Mouse (Mus musculus) gastrocnemius, postnatal 25 days (tissue): ENCODE measurements around the gene Hoxa6. TPM values are rescaled to one million over a fixed set of nuclear protein-coding genes. Genes with fewer than 3 reads are reported as not detected.

Experiments used
- DNase-seq: peaks from one replicate; pipeline ENCODE4 v3.0.0; 2022
- total RNA-seq, 2 experiments: library from RNA; stranded (reverse); gene quantifications; 1 replicate in 1 of 2; 2 replicates in 1 of 2; pipeline ENCODE4 v1.2.3; 2021

Hoxa6 gene
- total RNA-seq, 2 experiments from 2014 or later = 1.8 to 2.8 TPM

DNA sequence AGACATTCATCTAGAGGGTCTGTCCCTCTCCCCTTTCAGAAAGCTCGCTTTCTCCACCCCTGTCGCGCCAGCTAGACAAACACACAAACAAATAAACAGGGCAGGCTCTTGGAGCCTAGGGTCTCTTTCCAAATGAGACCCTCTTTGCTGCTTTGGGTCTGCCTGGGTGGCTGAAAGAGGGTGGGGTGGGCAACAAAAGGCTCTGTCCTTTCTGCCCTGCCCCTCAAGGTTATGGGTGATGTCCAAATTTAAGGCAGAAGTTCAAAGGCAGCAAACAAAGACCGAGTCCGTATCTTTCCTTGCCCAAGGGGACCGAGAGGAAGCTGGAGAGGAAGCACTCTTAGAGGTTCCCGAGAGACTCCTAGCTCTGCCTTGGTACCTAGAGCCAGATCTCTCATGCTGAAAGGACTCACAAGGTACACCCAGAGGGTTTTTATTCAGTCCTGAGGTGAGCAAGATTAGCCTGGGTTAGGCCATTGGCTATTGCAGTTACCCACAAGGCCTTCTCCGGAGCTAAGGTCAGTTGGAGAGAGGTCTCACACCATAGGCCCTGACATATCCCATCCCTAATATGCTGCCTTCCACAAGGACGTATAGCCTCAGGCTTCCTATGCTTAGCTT lies 32.6 kb upstream of the Hoxa6 start:
- DNase-seq = no peak

DNA sequence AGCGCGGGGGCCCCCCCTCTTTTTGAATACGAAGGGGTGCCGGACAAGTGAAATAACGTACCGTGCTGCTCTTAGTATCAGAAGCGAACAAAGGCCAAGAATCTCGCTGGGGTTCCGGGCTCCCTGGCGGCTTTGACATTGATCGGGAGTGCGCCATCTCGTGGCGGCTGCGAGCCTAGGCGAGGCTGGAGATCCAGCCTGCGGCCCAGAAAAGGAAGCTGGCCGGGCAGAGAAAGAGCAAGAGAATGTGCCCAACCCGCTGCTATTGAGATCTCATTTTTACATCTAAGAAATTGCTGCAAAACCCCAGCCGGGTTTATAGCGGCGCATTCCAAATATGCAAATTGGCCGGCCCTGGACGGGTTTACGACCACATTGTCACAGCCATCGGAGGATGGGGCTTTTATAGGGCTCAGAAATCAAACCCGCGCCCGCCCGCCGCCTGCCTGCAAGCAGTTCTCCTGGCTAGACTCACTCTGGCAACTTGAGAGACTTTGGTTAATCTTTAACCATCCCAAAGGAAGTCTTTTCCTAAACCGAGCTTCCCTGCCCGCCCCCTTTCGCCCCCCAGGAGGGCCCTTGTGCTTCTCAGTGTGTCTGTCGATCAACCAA lies 32.0 kb upstream of the Hoxa6 start, which contains the start of gene Hoxa10:
TSS of gene Hoxa10 (minus strand) at position 466 of the 612 bp plus-strand sequence.
- peak; percentile 86 for DNase-seq

DNA sequence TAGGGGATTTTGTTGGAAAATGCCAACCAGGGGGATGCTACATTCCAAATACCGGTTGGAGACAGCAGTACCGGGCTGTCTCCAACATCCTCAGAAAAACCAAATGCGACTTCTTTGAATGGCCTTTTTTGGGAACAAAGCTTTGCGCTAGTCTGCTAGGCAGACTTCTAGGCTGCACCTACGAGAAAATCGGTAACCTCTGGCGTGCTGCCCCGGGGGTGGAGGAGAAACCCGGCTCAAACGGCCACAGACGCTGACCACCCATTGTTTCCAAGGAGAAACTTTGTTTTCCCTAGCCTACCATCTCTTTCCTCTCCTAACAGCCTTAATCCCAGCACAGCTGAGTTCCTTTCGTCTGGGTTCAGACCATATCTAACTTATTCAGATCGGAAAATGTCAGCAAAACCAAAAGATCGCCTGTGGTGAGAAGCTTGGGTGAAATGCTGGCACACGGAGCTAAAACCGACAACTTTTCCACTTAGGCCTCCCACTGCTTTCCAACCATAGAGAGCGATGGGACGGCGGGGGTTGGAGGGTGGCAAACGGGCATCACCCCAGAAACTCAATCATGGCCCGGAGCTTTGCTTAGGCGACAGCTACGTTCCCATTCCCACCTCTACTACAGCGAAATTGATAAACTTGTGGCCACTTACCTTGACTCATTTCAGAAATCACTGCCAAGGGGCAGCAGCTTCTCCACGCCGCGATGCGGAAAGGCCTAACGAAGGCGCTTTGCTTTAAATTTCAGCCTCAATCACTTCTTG lies 31.3 kb upstream of the Hoxa6 start:
- DNase-seq = peak; percentile 13

DNA sequence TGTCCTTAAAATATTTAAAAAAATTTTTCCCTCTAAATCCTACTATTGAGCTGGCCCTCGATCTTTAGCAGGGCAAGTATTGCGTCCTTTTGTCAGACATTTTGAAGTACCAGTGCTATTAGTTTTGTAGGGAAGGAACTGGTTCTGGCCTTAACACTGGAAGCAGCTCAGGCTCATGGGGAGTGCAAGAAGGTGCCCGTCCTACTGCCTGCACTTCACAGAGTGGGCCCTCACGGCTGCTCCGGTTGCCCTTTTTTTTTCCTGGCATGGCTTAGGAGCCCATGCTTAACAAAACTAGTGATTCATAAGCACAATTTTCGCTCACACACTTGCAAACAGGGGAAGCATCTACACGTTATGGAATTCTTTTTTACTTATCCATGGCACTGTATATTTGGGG lies 30.5 kb upstream of the Hoxa6 start:
- peak; percentile 7 for DNase-seq

DNA sequence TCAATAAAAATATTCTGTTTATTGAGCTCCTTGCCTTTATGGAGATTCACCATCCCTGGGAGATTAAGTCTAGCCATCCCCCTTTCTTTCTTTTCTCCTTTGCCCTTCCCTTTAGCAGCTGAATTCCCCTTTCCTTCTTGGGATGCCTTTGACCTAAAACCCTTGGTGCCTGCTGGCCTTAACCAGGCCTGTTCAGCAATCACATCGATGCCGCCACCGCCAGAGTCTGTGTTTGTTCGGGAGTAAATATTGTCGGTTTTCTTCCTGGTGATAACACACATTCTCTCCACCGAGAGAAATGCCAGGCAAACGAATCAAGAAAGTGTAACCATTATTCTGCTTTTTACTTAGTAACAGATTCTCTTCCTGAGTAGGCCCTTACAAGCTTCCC lies 29.6 kb upstream of the Hoxa6 start:
- peak; percentile 3 for DNase-seq

DNA sequence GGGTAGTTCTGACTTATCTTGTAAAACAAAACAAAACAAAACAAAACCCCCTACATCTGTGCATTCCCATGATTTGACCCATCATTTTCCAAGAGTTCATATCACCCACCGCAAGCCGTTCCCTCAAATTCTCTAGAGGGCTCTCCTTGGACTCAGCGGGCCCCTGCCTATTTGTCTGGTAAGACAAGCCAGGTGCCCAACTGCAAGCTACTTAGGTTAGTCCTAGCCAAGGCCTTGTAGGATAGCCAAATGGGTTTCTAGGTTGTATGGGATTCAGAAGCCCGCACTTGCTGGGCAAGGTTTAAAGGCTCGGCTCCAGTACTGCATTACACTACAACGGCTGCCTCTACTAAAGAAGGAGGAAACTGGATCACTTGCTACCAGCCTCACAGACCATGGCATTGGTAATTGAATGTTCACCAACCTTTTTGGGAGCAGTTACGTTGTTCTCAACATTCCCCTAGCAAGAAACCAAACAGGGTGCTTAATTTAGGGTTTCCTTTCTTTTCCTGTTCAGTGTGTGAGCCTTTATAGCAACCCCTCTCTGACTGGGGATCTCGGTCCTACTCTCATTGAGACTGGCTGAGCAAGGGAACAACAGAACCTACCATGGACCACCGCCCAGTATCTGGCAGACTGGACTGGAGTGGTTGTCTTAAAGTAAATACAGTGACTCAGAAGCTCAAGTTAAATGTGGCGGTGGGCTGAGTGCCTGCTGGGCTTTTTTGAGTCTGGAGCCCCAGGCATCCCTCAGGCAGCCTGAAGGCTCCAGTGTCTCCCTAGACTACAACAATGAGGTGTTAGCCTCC lies 29.0 kb upstream of the Hoxa6 start:
- peak; percentile 18 for DNase-seq

DNA sequence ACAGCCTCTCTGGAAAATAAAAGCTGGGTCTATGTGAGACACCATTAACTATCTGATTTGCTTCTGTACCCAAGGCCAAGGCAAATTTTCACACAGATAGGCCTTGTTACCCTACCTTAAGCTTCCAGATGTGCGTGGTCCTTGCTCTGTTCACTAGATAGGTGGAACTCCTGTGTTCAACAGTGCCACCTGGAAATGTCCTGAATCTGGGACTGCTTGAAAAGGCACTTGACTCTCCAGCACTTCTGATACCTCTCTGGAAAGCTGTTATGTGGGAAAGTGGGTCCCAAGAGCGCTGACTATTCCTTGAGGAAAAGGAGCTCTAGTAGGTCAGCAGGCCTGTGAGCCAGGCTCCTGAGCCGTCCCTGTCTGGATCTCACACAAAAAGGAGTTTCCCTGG lies 28.3 kb upstream of the Hoxa6 start:
- peak; percentile 4 for DNase-seq

DNA sequence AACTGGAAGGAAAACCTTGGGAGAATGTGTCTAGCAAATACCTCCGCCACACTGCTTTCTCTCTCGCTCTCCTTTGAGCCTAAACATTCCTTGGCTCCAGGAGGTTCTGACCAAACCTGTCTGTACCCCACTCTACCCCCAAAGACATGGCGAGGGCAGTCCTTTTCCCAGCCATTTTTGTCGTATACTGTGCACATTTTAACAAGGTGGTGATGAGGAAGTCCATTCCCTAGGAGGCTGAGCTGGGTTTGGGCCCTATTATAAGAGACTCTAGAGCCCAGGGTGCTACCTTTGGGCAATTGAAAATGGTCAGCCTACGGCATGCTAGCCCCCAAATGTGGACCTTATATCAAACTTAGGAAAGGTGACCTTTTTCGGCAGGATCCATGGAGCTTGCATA lies 27.3 kb upstream of the Hoxa6 start:
- DNase-seq = peak; percentile 3

DNA sequence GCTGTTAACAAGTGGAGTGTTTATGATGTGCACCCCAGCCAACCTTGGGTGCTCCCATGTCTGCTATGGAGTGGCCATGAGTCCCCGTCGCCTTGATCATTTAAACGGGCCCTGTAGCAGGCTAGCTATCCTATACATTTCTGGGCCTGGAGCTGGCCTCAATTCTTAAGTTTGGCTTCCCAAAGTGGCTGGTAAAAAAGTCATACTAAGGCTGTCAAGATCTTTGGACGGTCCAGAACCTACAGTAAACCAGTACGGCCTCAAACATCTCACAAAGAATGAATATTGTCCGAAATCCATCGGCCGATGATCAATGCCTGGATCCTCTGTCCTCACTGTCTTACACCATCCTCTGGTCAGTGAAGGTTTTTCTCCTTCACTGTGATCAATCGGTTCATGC lies 26.7 kb upstream of the Hoxa6 start:
- DNase-seq = peak; percentile 4

DNA sequence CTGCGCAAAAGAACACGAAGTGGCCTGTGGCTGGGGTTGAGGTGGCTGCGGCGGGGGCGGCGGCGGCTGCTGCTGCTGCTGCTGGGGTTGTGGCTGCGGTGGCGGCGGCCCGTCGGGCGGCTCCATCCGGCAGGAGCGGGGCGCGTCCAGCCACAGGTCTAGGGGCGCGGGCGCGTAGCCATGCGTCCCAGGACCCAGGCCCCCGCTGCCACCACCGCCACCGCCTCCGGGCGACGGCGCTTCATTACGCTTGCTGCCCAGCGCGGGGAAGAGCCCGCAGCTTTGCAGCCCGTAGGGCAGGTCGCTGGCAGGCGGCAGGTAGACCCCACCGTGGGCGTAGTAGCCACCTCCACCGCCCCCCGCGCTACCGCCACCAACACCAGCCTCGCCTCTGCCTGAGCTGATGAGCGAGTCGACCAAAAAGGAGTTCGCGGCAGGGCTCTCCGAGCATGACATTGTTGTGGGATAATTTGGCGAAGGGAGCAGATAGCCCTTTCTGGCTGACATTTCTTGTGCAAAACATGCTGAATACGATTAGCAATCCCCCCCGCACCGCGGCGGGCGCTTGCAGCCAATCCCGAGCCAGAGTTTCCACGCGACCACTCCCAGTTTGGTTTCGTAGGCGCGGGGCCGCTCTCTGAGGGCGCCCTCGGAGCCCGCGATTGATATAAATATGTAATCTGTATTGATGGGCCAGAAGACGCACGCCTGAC lies 26.1 kb upstream of the Hoxa6 start:
- peak; percentile 66 for DNase-seq

DNA sequence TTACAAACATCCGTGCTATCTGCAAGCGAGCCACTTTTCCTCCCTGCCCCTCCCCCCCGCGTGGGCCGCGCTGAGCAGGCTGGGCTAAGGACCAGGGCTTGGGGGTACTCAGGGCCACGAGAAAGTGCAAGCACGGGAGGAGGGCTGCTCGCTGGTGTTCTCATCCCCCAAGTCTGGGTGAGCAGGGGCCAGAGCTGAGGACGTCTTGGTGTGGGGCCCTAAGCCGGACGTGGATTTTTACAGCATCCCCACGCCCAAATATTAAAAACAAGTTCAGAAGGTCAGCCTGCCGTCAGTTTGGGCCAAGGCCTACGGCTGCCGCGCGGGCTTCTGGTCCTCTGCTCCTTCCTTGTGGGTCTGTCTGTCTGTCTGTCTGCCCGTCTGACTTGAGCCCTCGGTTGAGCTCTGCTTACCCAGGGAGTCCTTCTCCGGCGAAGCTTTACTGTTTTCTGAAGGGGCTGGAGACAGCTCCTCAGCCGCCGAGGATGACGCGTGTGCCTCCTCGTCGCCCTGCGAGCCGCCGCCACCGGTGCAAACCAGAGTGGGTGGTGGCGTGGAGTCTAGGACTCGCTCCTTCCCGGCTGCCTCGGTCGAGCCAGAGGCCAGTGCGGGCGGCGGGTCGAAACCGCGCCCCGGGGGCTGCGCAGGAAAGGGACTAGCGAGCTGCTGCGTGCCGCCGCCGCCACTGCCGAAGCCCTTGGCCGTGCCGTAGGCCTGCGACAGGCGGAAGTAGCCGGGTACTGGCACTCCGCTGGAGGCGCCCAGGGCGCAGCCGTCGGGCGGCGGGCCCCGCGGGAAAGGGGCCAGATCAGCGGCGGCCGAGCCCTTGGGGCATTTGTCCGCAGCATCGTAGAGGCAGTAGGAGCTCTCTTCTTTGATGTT lies 25.3 kb upstream of the Hoxa6 start:
- DNase-seq = peak; percentile 83

DNA sequence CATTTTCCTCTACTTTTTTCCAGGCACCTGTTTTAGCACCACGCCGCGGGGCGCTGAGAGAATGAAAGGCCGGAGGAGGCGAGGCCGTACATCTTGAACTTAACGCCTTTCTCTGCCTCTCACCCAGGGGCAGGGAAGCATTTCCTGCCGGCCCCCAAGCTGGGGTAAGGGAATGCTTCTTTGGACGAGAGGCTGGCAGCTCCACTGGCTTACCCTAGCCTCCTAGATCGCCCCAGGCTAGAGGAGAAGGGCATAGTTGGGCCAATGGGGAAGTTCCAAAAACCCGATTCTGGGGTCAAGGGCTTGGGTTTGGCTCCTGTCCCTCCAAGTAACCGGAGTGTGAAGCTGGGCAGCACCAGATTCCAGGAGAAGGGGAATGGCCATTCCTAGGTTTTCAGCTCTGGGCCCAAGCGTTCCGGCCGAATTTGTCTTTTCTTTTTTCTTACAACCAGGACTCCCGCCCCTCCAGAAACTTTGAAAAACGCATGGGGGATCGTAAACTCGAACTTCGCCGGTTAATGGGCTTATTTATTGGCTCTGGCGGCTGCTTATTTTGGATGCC lies 24.5 kb upstream of the Hoxa6 start:
- DNase-seq = no peak

DNA sequence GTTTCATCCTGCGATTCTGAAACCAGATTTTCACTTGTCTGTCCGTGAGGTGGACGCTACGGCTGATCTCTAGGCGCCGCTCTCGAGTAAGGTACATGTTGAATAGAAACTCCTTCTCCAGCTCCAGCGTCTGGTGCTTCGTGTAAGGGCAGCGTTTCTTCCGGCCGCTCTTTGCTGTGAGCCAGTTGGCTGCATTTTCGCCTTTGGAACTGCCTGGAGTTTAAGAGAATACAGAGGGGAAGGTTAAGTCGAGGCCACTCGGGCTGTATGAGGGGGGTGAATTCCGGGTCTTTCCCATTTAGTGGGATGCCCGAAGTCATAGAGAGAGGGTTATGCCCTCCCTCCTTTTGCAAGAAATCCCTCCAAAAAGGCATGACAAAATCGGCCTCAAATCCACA lies 24.0 kb upstream of the Hoxa6 start:
- DNase-seq = peak; percentile 62

DNA sequence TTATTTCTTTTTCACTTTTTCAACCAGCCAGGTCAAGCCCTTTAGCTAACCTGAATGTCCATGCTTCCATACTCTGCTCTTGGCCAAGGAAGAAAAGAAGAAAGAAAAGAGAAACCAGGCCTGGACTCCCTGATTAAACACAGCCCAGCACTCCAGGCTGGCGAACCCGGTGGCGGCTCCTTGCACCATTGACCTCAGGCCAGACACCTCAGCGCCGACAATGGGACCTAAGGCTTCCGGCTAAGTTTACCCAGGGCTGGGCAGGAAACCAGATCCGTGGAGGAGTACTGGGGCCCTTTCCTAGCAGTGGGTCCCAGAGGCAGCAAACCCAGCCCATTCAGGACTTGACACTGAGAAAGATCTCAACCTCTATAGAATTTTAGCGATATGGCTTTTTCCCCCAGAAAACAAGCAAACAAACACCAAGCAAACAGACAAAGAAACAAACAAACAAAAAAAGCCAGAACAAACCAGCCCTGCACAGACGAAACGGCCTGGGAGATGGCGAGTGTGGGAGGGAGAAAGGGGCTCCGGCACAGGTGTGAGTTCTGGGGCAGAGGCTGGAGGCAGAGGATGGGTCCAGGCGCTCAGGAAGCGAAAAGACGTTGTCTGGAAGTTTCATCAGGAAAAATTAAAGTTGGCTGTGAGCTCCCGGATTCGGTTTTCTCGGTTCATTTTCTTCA lies 23.5 kb upstream of the Hoxa6 start:
- peak; percentile 20 for DNase-seq

DNA sequence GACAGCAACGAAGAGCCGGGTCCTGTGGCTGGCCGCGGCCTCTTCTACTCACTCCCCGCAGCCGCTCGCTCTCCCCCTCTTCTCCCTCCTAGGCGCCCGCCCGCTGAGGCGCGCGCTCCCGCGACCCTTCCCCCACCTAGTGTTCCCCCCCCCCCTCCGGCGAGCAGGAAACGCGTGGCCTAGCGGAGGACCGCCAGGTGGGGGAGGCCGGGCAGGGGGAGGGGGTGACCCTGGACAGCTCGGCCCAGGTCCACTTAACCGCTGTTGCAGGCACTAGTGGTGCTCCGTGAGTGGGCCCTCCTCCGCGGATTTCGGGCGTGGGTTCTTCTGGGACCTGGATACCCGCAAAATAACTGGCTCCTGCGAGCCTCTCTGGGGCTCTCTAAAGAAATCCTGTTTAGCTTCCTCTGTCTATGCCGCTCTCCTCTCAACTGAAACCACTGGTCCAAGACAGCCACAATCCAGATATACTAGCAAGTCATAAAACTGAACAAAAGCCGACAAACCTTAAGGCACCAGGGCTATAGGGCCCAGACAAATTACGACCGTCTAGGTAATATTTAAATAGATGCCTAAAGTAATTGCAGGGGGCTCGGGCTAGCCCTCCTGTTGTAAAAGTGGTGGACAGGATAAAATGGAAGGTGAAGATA lies 22.1 kb upstream of the Hoxa6 start, which contains the start of gene Hoxa9:
TSS of gene Hoxa9 (minus strand) at position 574 of the 650 bp plus-strand sequence.
- DNase-seq = peak; percentile 49

DNA sequence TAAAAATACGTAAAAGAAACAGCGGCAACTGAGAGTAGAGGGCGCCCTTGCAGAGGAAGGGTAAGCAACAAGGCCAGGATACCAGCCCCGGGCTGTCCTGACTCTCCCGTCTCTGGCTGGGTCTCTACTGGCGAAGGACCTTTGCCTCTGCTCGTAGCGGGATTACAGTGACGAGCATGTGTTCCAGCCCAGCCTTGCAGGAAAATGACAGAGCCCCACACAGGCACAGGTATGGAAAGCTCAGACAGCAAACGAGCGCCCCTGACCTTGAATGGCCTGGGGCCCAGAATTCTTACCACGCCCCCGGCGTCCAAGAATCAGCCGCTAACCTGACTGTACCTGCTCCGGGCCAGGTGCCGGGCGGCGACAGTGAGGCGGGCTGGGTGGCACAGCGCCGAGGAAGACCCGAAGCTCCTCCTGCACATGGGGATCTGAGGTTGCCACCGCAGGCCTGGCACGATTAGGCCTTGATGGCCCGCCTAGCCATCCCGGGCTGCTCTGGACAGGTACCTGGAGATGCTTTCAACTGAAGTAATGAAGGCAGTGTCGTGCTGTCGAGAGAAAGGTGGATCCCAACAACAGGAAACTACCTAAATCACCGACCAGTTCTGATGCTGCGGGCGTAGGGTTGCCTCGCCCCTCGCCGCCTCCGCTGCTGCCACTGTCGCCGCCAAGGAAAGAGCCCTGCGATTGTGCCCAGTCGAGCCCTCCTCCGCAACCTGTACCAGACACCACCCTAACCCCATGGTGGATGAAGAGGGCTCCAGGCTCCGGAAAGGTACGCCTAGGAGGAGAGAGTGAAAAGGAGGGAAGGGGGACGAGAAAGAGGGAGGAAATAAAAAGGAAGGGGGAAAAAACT lies 21.3 kb upstream of the Hoxa6 start:
- DNase-seq = peak; percentile 51

DNA sequence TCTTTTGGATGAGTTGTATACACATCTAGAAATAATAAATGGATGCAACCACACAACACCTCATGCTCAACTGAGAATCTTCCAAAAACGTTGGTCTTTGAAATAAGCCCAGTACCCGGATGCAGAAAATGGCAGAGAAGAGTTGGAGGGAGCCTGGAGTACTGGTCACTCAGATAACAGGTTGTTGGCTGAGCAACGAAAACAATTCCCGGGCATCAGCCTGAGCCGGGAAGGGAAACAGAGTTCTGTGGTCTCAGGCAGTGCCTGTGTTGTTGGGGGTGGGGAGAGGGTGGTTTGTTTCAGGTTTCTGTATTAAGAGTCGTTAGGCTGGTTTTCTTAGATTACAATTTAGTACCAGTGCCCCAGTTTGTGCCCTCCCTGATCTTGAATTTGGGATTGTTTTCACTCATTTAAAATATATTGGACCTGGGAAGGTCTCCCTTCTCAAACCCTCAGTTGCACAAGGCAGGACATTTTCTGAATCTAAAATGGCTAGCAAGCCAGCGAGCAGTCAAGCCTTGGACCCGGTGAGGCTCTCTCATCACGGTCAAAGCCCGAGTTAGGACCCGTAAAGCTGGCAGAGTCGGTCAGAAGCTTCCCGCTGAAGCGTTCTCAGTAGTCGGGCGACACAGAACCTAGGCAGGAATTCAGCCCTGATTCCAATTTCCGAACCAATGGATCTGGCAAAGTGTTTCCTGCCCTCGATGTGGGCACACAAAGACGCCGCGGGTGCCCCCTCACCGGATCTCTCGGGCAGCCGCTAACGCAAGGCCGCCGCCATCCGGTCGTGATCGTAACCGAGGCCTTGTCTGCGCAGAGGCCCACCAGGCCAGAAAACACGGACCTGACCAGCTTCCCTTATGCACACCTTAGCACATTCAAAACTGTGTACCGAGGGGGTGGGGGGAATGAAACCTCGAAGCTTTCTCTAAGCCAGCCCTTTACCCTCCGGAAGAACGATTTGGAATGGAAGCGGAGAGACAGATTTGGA lies 20.2 kb upstream of the Hoxa6 start:
- no peak for DNase-seq
